Mouse (Mus musculus) neural tube, embryonic 12.5 days (tissue): Measurements from ENCODE around the gene Thrb. TPM values are rescaled to one million over a fixed set of nuclear protein-coding genes. Genes with fewer than 3 reads are reported as not detected.

Experiments used
- ATAC-seq: fragments of 200-750 bp; cut with Nextera tagmentation; 2 replicates; pipeline ENCODE4 v1.8.0; 2017; ENCODE audit warnings: low read depth, mild to moderate bottlenecking, moderate TSS enrichment, moderate library complexity; ENCODE audit not compliant: low FRiP score
- H3K27ac ChIP-seq: fragments of 300-500 bp; sonication (generic); 2 replicates; pipeline ENCODE4 v1.5.1; 2016
- H3K27me3 ChIP-seq: fragments of 300-500 bp; sonication (generic); replicated peaks from 2 replicates; pipeline ENCODE4 v1.6.1; 2016; ENCODE audit warnings: mild to moderate bottlenecking
- H3K36me3 ChIP-seq: fragments of 300-500 bp; sonication (generic); 2 replicates; pipeline ENCODE4 v1.6.1; 2016; ENCODE audit warnings: mild to moderate bottlenecking
- H3K4me1 ChIP-seq: fragments of 300-500 bp; sonication (generic); 2 replicates; pipeline ENCODE4 v1.6.1; 2016
- H3K4me2 ChIP-seq: fragments of 300-500 bp; sonication (generic); replicated peaks from 2 replicates; pipeline ENCODE4 v1.6.1; 2016; ENCODE audit warnings: mild to moderate bottlenecking
- H3K4me3 ChIP-seq: fragments of 300-500 bp; sonication (generic); 2 replicates; pipeline ENCODE4 v1.5.1; 2016
- H3K9ac ChIP-seq: fragments of 300-500 bp; sonication (generic); 2 replicates; pipeline ENCODE4 v1.6.1; 2016; ENCODE audit warnings: mild to moderate bottlenecking
- H3K9me3 ChIP-seq: fragments of 300-500 bp; sonication (generic); 2 replicates; pipeline ENCODE4 v1.6.1; 2016; ENCODE audit warnings: mild to moderate bottlenecking
- WGBS: fragments of 180-500 bp; shearing (Covaris S2); methylation state at CpG from one replicate; pipeline ENCODE4 v1.1.7; 2016; 5-methylcytosine and 5-hydroxymethylcytosine counted together
- polyA plus RNA-seq: library from polyadenylated mRNA; unstranded; fragments of >200 nt; fragmentation: Nextera tagmentation; extraction: Ambion mirVana; gene quantifications from 2 replicates; pipeline ENCODE4 v1.2.1, GENCODE M21; 2016

The Thrb gene
- polyA plus RNA-seq, 1 experiment from 2014 or later: 0.34 TPM

DNA sequence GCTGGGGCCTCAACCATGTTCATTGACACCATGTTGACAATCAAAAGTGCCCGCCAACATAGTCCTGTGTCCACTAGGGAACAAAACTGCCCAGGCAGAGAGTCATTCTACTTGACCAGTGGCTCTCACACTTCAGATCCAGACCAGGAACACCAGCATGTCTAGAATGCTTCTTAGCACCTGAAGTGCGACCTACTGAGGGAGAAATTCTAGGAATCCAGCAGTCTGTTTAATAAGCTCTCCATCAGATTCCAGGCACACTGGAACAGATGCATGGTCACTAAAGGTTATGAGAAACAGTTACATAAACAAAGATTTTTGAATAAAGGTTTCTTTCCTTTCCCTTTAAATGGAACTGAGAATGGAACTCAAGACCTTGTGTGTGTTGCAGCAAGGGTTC, 192.2 kb downstream of the Thrb start:
- no peaks in the 10 kb centered on the region for H3K9me3 ChIP-seq
- H3K36me3 ChIP-seq: no peaks in the 10 kb centered on the region
- 81% methylated on average over 2 of the region's 2 CpGs for WGBS
- no peaks in the 10 kb centered on the region for H3K4me1 ChIP-seq
- no peak for ATAC-seq
- H3K27me3 ChIP-seq: no peaks in the 10 kb centered on the region
- H3K4me3 ChIP-seq: no peak overlapping the region
- H3K4me2 ChIP-seq: no peak overlapping the region
- H3K9ac ChIP-seq: no peak overlapping the region
- H3K27ac ChIP-seq: no peak overlapping the region

DNA sequence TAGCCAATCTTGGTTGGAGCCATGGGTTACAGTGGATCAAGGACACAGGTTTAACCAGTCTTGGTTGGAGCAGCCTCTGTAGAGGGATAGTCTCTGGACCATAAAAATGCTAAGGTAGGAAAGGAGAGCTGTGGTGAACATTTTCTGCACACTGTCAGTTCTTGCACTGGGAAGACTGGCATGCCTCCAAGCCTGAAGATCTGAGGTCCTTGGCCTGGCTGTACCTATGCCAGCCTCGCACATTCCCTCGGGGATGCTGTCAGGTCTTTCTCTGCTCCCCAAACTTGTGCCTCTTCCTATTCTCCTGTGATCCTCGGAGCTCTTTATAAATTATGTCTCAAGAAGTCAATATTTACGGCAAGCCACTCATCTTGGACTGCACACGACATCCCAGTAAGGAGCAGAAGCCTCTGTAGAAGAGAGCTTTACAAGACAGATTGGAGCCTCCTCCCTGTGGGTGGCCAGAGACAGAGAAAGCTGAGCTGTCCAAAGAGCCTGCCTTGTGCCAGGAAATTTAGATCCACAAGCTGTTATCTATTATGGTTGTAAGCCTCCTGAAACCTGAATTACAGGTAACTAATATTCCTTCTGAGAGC, 199.8 kb downstream of the Thrb start:
- H3K36me3 ChIP-seq: no peaks in the 10 kb centered on the region
- H3K4me1 ChIP-seq: no peaks in the 10 kb centered on the region
- no peaks in the 10 kb centered on the region for H3K27me3 ChIP-seq
- no peak overlapping the region for H3K9ac ChIP-seq
- H3K9me3 ChIP-seq: no peaks in the 10 kb centered on the region
- no peak overlapping the region for H3K4me2 ChIP-seq
- WGBS: 72% methylated on average over 5 of the region's 5 CpGs
- no peak overlapping the region for H3K27ac ChIP-seq
- ATAC-seq: no peak
- H3K4me3 ChIP-seq: no peak overlapping the region

DNA sequence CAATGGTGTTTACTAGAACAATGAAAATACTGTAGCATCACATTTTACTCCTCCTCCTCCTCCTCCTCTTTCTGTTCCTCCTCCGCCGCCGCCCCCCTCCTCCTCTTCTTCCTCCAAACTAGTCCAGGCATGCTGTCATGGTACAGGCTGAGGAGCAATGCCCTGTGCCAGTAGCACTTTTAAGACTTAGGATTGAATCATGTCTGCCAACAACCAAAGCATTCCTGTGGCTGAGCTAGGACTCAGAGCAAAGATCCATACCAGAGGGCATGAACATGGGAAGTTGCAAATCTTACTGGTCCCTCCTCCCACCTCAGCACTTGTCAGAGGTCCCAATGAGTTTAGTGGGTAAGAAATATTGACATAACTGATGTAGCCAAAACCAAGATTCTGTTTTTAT, 202.6 kb downstream of the Thrb start:
- no peak overlapping the region for H3K4me2 ChIP-seq
- WGBS: 84% methylated on average over 3 of the region's 3 CpGs
- ATAC-seq: no peak

DNA sequence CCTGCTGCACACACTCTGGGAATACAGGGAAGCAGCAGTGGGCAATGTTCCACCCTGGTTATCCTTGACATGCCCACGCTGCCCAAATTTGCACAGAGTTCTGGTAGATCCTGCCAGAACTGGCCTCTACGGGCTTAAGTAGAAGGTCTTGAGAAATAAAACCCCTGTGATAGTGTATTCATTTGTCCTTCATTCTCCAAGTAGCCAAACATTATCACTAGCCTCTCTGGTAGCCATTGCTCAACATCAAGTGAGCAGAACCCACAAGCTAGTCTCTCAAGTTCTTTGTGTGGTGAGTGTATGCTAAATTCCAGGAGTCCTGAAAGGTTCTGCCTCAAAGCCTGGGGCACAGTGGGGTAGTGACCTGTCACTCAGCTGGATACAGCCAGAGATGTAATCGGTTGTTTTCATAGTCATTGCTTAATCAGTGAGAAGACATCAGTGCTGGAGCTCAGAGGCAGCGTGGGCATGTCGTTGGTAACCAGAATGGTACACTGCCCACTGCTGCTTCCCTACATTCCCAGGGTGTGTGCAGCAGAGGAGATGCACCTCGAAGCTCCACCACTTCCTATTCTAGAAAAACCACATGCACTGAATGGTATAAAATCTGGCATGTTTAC, 203.8 kb downstream of the Thrb start:
- 73% methylated on average over 6 of the region's 6 CpGs for WGBS
- H3K4me1 ChIP-seq: no peaks in the 10 kb centered on the region
- no peaks in the 10 kb centered on the region for H3K27me3 ChIP-seq
- ATAC-seq: no peak
- H3K9me3 ChIP-seq: no peaks in the 10 kb centered on the region
- no peak overlapping the region for H3K4me3 ChIP-seq
- no peaks in the 10 kb centered on the region for H3K36me3 ChIP-seq
- no peak overlapping the region for H3K4me2 ChIP-seq
- H3K9ac ChIP-seq: no peak overlapping the region
- H3K27ac ChIP-seq: no peak overlapping the region

More for the DNA sequence above, 202.6 kb downstream of the Thrb start:
- H3K27ac ChIP-seq: no peak overlapping the region
- no peak overlapping the region for H3K4me3 ChIP-seq
- H3K9ac ChIP-seq: no peak overlapping the region
- H3K36me3 ChIP-seq: no peaks in the 10 kb centered on the region
- no peaks in the 10 kb centered on the region for H3K27me3 ChIP-seq
- H3K4me1 ChIP-seq: no peaks in the 10 kb centered on the region
- H3K9me3 ChIP-seq: no peaks in the 10 kb centered on the region

DNA sequence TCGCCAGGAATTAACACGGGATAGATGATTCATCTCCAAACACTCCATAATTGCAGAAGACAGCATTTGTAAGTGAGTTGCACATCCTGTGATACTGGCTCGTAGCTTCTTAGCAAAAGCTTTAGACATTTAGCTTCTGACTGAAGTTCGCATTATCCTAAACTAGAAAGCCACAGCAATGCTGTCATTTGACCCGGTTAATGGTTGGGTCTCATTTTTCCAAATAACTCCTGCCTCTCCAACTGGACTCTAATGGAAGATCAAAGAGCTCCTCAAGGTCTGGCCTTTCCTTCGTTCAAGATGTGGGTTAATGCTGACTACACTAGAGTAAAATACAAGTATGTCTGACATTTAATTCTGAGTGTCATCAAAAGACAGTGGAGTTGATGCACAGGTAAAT, 208.3 kb downstream of the Thrb start:
- no peak overlapping the region for H3K27ac ChIP-seq
- no peaks in the 10 kb centered on the region for H3K4me1 ChIP-seq
- H3K4me2 ChIP-seq: no peak overlapping the region
- WGBS: 87% methylated on average over 6 of the region's 6 CpGs
- H3K27me3 ChIP-seq: no peaks in the 10 kb centered on the region
- no peaks in the 10 kb centered on the region for H3K9me3 ChIP-seq
- H3K9ac ChIP-seq: no peak overlapping the region
- H3K4me3 ChIP-seq: no peak overlapping the region
- ATAC-seq: no peak
- no peaks in the 10 kb centered on the region for H3K36me3 ChIP-seq

DNA sequence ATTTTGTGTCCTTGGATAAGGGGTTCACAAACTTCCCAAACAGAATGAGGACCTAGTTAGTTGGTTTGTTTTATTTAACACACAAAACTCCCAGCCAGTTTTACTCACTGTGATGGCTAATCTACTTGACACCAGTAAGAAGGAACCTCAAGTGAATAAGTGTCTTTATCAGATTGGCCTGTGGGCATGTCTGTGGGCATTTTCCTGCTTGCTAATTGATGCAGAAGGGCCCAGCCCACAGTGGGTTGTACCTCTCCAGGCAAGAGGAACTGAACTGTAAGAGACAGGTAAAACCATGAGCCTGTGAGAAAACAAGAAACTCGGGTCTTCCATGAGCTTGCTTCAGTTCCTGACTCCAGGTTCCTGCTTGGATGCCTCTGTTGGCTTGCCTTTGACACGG, 215.9 kb downstream of the Thrb start:
- no peak for ATAC-seq

DNA sequence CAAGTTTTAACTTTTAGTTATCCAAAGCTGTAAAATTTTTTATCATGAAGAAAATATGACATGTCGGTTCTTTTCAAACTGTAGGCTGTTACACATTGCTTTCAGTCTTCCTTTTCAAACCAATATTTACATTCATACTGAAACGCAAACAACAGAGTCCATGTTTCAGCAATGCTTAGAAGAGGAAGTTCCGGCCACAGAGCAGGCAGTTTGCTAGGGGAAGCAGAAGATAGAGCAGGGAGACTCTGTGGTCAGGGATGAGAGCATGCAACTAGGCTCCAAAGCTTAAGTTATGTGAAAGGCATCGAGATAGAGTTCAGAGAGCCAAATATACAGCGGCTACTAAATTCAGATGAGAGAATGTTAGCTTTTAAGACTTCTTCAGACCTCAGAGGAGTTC, 219.4 kb downstream of the Thrb start:
- 90% methylated on average over 5 of the region's 5 CpGs for WGBS
- Histone ChIP-seq H3K9ac (no peak overlapping the region), H3K27ac (no peak overlapping the region)

More for the DNA sequence above, 215.9 kb downstream of the Thrb start:
- Histone ChIP-seq H3K27me3 (no peaks in the 10 kb centered on the region), H3K4me2 (no peak overlapping the region), H3K9ac (no peak overlapping the region), H3K4me1 (no peaks in the 10 kb centered on the region), H3K9me3 (no peaks in the 10 kb centered on the region), H3K4me3 (no peak overlapping the region), H3K27ac (no peak overlapping the region), H3K36me3 (no peaks in the 10 kb centered on the region)
- 71% methylated on average over 2 of the region's 2 CpGs for WGBS

DNA sequence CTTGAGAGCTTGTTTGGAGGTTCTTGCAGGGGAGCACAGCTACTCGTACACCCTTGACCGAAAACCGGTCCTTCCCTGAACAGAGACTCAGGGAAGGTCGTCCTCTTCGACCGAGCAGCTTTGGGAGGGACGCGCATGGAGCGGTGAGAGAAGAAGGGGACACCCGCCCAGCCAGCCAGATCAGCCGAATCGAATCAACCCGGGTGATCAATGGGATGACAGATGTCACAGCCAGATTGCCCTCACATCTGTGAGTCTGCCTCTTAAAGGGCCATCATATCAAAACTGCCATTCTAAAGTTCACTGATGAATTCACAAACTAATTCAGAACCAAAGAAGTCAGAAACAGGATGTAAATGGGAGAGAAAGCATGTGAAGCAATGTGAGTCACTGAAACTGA, 224.8 kb downstream of the Thrb start:
- Histone ChIP-seq H3K9ac (no peak overlapping the region), H3K9me3 (no peaks in the 10 kb centered on the region), H3K27me3 (no peaks in the 10 kb centered on the region), H3K36me3 (no peaks in the 10 kb centered on the region), H3K4me1 (no peaks in the 10 kb centered on the region), H3K4me2 (no peak overlapping the region), H3K4me3 (no peak overlapping the region), H3K27ac (no peak overlapping the region)
- WGBS: 67% methylated on average over 13 of the region's 13 CpGs
- ATAC-seq: no peak

More for the DNA sequence above, 219.4 kb downstream of the Thrb start:
- no peak overlapping the region for H3K4me3 ChIP-seq
- no peaks in the 10 kb centered on the region for H3K36me3 ChIP-seq
- no peaks in the 10 kb centered on the region for H3K27me3 ChIP-seq
- no peak overlapping the region for H3K4me2 ChIP-seq
- ATAC-seq: no peak
- no peaks in the 10 kb centered on the region for H3K4me1 ChIP-seq
- no peaks in the 10 kb centered on the region for H3K9me3 ChIP-seq

DNA sequence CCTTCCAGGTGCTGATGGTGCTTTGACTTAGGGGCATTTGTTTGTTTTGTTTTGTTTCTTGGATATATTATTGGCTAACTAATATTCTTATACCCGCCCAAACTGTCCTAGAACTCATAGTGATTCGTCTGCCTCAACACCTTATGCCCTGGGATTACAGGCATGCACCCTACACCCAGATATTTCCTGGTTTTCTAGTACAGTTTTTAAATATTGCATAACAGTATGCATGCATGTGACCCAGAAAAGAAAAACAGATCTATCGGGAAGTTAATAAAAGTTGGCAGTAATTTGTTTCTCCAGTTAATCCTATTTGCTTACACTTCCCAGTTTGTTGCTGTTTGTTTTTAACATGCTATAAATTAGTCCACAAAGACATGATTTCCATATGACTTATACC, 225.3 kb downstream of the Thrb start:
- H3K9me3 ChIP-seq: no peaks in the 10 kb centered on the region
- no peak for ATAC-seq
- H3K36me3 ChIP-seq: no peaks in the 10 kb centered on the region
- H3K27ac ChIP-seq: no peak overlapping the region
- H3K4me3 ChIP-seq: no peak overlapping the region
- no peak overlapping the region for H3K4me2 ChIP-seq
- no peaks in the 10 kb centered on the region for H3K4me1 ChIP-seq
- H3K27me3 ChIP-seq: no peaks in the 10 kb centered on the region
- 95% methylated on average over 3 of the region's 3 CpGs for WGBS
- no peak overlapping the region for H3K9ac ChIP-seq

DNA sequence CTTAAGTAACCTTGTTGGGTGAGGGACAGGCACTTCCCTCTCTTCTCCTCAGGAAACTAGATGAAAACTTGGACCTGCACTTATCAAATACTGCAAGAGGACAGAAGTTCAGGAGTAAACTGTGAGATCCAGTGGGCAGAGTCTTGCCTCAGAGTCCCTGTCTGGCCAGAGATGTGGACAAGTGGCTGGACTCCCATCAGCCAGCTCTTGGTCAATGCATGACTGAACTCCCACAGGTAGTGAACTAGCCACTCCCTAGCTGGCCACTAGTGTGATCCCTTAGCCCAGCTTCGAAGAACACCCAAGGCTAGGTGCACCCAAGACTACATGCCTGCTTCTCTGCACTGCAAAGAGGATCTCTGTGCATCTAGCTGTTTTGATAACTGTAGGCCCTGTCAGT, 234.7 kb downstream of the Thrb start:
- H3K36me3 ChIP-seq: no peaks in the 10 kb centered on the region
- no peak overlapping the region for H3K4me2 ChIP-seq
- WGBS: 93% methylated on average over 1 of the region's 1 CpGs
- H3K9me3 ChIP-seq: no peaks in the 10 kb centered on the region
- no peaks in the 10 kb centered on the region for H3K27me3 ChIP-seq
- no peak overlapping the region for H3K9ac ChIP-seq
- no peaks in the 10 kb centered on the region for H3K4me1 ChIP-seq
- H3K4me3 ChIP-seq: no peak overlapping the region
- no peak overlapping the region for H3K27ac ChIP-seq
- ATAC-seq: no peak

DNA sequence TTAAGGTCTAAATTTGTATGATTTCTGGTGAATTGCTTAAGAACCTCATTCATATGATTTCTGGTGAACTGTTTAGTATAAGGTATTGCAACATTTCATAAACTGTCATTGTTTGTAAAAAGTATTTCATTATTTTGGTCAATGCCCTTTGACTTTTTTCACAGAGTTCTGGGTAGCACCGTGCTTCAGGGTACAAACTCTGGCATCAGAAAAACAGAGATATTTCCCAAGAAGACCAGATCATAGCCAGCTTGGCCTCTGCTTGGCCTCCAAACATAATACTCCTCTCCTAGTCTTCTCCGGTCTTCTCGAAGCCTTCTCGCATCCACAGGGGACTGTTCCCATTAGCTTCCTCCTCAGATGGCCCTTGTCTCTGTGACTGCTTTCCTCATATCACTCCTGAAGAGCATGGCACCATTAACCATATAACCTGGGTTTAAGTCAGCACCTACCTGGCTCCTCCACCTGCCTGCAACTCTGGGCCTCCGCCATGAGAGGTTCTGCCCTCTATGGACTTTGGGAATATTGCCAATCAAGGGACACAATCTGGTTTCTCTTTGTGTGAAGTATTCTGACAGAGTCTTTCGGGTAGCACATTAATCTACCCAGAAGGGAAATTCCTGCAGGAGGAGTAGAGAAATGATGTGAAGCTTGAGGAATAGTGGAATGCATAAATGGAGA, 239.8 kb downstream of the Thrb start:
- WGBS: 93% methylated on average over 6 of the region's 6 CpGs
- Histone ChIP-seq H3K4me2 (no peak overlapping the region), H3K27me3 (no peaks in the 10 kb centered on the region), H3K27ac (no peak overlapping the region), H3K9ac (no peak overlapping the region), H3K4me1 (no peaks in the 10 kb centered on the region), H3K9me3 (no peaks in the 10 kb centered on the region), H3K36me3 (no peaks in the 10 kb centered on the region), H3K4me3 (no peak overlapping the region)
- ATAC-seq: no peak

DNA sequence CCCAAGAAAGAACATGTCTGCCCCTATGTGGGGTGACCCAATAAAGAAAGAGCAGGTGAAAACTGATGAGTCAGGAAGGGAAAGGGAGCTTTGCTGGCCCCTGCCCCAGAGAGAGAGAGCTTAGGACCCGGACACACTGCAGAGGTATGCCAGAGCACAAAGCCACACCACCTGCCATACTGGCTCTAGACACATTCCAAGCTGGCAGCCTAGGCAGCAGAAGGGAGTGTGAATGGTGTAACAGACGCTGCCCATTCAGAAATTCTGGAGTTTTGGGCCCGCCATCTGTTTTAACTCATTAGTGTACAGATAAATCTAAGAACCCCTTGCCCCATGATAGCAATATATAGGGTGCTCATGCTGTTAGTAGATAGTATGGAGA, 240.3 kb downstream of the Thrb start:
- Histone ChIP-seq H3K27me3 (no peaks in the 10 kb centered on the region), H3K4me1 (no peaks in the 10 kb centered on the region), H3K36me3 (no peaks in the 10 kb centered on the region), H3K27ac (no peak overlapping the region), H3K9ac (no peak overlapping the region), H3K9me3 (no peaks in the 10 kb centered on the region), H3K4me3 (no peak overlapping the region), H3K4me2 (no peak overlapping the region)
- 27% methylated on average over 3 of the region's 3 CpGs for WGBS
- no peak; the same call in 1 of the 2 replicates for ATAC-seq

DNA sequence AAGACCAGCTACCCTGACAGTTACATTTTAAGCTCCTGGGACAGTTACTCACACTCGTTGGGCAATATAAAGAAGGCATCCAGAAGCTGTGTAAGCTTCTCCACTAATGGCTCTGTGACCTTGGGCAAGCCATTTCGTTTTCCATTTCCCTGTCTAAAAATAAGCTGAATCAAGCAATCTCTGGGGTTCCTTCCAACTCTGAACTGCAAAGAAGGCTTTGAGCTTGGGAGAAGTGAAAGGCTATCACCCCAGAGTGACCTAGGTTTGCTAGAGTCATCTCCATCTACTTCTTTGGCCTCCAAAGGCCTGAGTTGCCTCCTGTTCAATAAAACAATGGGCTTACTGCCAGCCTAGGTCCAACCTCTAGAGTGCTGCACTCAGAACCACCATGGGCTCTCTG, 242.4 kb downstream of the Thrb start:
- Histone ChIP-seq H3K4me1 (no peaks in the 10 kb centered on the region), H3K9ac (no peak overlapping the region), H3K27me3 (no peaks in the 10 kb centered on the region), H3K36me3 (no peaks in the 10 kb centered on the region), H3K9me3 (no peaks in the 10 kb centered on the region), H3K4me3 (no peak overlapping the region), H3K27ac (no peak overlapping the region), H3K4me2 (no peak overlapping the region)
- no peak for ATAC-seq
- WGBS: 82% methylated on average over 2 of the region's 2 CpGs
